Mouse (Mus musculus): ENCODE data around the gene Nup43.

GRCm38 (mm10) chr10:7700120-7700519 is 32.8 kb downstream of the Nup43 start:
- no peak for TF ChIP-seq CTCF (conservative IDR thresholded peaks at IDR 0.05; ENCODE audit: low read length)
- no peak for TF ChIP-seq NANOG (IDR thresholded peaks at IDR 0.05; ENCODE audit: borderline replicate concordance, low read length)
